Mouse (Mus musculus) frontal cortex, postnatal 25 days (tissue): ENCODE measurements around the gene Nr4a3.

Experiments
- DNase-seq, 2 experiments: peaks; one replicate each; pipeline ENCODE4 v3.0.0; 2022; ENCODE audit warnings: low spot score in 2 of 2

The Nr4a3 gene

GRCm38 (mm10) chr4:48108591-48108990 lies 63.6 kb downstream of the Nr4a3 start:
- DNase-seq = no peak

DNA sequence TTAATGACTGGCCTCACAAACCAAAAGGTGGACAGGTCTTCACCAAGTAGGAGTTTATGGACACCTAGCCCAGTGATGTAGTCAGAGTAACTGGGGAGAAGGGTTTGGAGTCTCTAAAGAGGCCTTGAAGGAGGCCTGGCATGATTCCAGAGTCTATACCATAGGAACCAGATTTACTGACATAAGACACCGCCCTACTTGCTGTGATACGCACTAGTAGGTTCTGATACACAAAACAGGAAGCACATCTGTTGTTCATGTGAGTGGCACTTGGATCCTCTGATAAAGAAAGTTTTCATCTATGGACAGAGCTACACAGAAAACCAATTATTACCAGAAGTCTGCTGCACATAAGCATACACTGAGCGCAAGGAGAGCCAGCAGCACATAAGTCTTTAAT lies 65.4 kb downstream of the Nr4a3 start:
- DNase-seq = no peak

DNA sequence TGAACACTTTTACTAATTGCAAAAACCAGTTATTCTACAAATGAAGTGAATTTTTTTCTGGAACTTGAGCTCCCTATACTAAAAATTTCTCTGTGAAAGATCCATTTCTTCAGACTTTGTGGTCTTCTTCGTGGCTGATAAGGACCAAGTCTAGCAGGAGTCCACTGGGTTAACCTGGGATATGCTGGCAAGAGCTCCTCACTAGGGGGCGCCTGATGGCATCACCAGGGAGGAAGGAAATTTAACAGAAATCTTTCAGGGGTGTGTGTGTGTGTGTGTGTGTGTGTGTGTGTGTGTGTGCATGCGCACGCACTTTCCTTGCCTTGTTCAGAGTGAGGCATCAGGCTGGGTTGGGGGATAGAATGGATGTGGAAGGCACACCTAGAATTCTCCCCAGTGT lies 71.2 kb downstream of the Nr4a3 start:
- no peak for DNase-seq

DNA sequence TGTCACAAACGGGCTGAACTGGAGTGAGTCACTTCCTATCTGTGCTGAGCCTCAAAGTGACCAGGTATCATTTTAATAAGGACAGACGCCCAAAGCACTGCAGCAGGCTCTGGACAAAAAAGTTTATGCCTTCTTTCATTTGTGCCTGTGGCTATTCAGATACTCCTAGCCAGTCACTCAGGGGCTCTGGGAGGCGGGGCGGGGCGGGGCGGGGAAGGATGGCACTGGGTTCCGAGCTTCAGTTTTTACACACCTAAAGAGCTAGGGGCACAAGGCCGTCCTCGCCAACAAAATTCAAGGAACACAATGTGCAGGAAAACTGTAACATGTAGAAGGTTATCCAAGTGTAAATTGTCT lies 79.4 kb downstream of the Nr4a3 start:
- DNase-seq = peak in 1 of 2 experiments; percentile 7

DNA sequence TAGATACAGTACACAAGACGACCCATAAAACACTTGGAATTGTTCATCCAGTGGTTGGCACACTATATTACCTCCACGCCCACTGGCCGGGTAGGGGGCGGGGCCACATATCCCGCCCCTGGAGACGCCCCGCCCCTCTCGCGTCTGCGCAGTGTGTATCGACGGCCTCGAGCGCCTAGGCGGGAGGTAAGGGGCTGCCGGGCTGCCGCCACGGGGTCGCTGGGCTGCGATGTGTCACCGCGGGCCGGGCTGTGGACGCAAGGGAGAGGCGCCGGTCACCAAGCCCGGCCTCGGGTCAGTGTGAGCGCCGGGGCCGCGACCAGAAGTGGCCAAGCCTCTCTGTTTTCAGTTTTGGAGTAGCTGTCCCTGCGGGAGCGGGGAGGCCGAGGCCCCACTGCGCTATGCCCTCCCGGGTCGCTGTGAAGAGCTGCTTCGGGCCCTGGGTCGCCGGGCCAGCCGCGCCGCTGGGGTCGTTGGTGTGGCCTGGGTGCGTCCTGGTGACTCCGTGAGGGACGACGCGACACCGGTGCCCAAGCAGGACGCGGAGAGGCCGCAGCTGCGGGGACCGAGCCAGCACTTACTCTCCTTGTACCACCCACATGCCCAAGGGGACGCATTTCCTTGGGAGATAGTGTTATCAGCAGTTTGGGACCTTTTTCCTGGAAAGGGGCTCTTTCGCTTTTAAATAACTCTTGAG lies 80.0 kb downstream of the Nr4a3 start, which contains the start of gene Stx17:
Gene Stx17 (plus strand): TSS at position 143 of the 697 bp plus-strand sequence.
- peak; percentile 70 to 73 for DNase-seq

GRCm38 (mm10) chr4:48130314-48130713 lies 85.4 kb downstream of the Nr4a3 start:
- no peak for DNase-seq

DNA sequence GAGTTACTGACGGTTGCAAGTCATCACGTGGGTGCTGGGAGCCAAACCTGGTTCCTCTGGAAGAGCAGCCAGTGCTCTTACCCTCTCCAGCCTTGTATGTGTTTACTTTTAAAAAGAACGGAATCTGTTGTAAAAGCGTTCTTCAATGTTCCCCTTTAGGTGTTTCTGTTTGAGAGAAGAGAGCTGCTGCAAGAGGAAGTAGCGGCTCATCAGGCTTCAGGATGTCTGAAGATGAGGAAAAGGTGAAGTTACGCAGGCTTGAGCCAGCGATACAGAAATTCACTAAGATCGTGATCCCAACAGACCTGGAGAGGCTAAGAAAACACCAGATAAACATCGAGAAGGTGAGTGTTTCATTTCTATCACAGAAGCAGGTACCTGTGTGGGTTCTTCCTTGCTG lies 86.7 kb downstream of the Nr4a3 start:
- no peak for DNase-seq

DNA sequence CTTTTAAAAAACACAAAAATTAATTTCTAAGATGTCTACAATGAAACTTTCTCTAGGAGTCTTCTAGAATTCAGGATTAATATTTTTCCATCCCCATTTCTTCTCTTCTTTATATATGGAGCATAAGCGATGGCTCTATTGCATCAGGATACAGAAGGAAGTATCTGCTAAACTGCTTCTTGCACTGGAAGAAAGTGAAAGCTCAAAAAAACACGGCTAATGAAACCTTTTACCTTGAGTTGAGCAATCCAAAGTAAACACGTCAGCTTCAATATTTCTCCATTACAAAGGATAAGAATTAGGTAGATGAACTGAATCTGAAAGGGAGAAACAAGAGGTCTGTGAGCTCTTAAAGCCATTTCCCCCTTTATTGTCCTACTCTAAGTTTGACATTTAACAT lies 87.8 kb downstream of the Nr4a3 start:
- no peak for DNase-seq
